In the genomic region with DNA sequence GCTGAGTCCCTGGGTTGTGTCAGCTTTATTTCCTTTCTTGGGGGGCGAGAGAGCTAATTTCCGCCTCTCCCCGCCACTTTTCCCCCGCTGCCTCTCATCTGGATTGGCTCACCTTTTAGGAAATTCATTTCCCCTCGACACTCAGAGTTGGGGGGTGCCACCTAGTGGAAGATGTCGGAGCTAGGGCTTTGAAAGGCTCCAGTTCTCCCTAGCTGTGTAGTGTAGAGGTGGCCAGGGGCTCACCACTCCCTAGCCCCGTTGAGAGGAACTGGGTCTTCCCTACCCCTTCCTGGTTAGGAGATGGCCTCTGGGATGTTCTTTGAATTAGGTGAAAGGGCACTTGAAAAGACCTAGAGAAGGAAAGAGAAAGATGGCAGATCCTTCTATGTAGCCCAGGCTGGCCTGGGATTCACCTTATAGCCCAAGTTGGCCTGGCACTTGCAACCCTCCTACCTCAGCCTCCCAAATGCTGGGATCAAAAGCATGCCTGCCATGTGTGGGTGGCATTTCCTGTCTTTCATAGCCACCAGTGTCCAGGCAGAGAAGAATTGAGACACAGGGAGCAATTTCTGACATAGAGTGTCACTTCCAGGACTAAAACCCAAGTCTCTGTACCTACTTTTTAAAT, we compare ENCODE assay signal across 7 mouse cellular contexts. TPM values are rescaled to one million over a fixed set of nuclear protein-coding genes. Genes with fewer than 3 reads are reported as not detected.
DNase-seq lines count a peak whose midpoint lies in the region; ATAC-seq lines count a peak whose summit lies in the region.

No protein-coding gene starts in this region.

- H3K4me2 ChIP-seq in hindbrain, embryonic 12.5 days (replicated peaks) = peak overlapping the region; percentile 89

- peak overlapping the region; percentile 63; the same call in 1 of the 2 replicates for H3K9ac ChIP-seq in hindbrain, embryonic 12.5 days

- peak overlapping the region; percentile 71 for H3K27ac ChIP-seq in hindbrain, embryonic 12.5 days
- H3K27ac ChIP-seq in macrophage = peak overlapping the region; percentile 99

- H3K27me3 ChIP-seq in hindbrain, embryonic 12.5 days = 0 out of 2 replicates have a peak, but pooled peaks cover 10% of the 10 kb centered on the region

- no peaks in the 10 kb centered on the region for H3K9me3 ChIP-seq in hindbrain, embryonic 12.5 days (replicated peaks)

- peak overlapping the region; percentile 55 for H3K4me3 ChIP-seq in hindbrain, embryonic 12.5 days
- peak overlapping the region; percentile 97 for H3K4me3 ChIP-seq in macrophage (ENCODE audit: inconsistent target)

- H3K4me1 ChIP-seq in hindbrain, embryonic 12.5 days = peaks cover 31% of the 10 kb centered on the region

- DNase-seq in R1 (ENCODE audit: low read depth, low spot score) = peak; percentile 94
- DNase-seq in cerebellum, adult 8-10 months = peak; percentile 83
- peak; percentile 81 for DNase-seq in forelimb bud, embryonic 11.5 days (ENCODE audit: low read depth, low spot score)
- DNase-seq in layer of hippocampus, postnatal 36 days = peak; percentile 72 to 80
- peak; percentile 78 for DNase-seq in right cerebral cortex, postnatal 25 days

- peaks cover 87% of the 10 kb centered on the region for H3K79me2 ChIP-seq in macrophage (ENCODE audit: inconsistent target)

- peaks cover 15% of the 10 kb centered on the region for H3K36me3 ChIP-seq in hindbrain, embryonic 12.5 days
- peaks cover 39% of the 10 kb centered on the region for H3K36me3 ChIP-seq in macrophage (ENCODE audit: inconsistent target)

- ATAC-seq in hindbrain, embryonic 12.5 days (ENCODE audit: low FRiP score) = peak; percentile 44; the same call in 1 of the 2 replicates

- WGBS in hindbrain, embryonic 12.5 days = 2% methylated on average over 7 of the region's 7 CpGs
- 0% methylated on average over 7 of the region's 7 CpGs for WGBS in macrophage (ENCODE audit: missing documents)

RNA-seq across cellular contexts. Expression of a gene that starts 1.0 kb away (rescaled TPM):
- 96.9 and 101 TPM in 2 replicates for polyA plus RNA-seq in hindbrain, embryonic 12.5 days (2016; fragmentation: Nextera tagmentation; extraction: Ambion mirVana)
- total RNA-seq in layer of hippocampus, postnatal 36 days (2021) = 10 to 100 TPM; 60.3 to 68.3 TPM
- 1,000 to 10,000 TPM in 12 of 26 experiments, 100 to 1,000 TPM in 14; 345 to 1,522 (median 924) TPM for total RNA-seq in macrophage (2018; cell fraction: chromatin; rRNA removed)
- 1,000 to 10,000 TPM; 1,882 to 3,575 (median 2,639) TPM for total RNA-seq in macrophage (2018; cell fraction: cytosol; rRNA removed)
- 1,000 to 10,000 TPM; 1,350 to 6,127 (median 3,859) TPM for total RNA-seq in macrophage (2018; cell fraction: nucleus; rRNA removed)
- 2,366 to 2,992 TPM (median 2,461 TPM) in 3 replicates for polyA plus RNA-seq in macrophage (2018)

RNA-seq across cellular contexts. Expression of a gene that starts 16.4 kb away (rescaled TPM):
- polyA plus RNA-seq in hindbrain, embryonic 12.5 days (2016; fragmentation: Nextera tagmentation; extraction: Ambion mirVana) = 21.5 and 22.8 TPM in 2 replicates
- total RNA-seq in layer of hippocampus, postnatal 36 days (2021) = 100 to 1,000 TPM in 1 of 2 experiments, 10 to 100 TPM in 1; 97.3 to 111 TPM
- total RNA-seq in macrophage (2018; cell fraction: chromatin; rRNA removed) = 1 to 10 TPM in 1 of 26 experiments, not detected in 25; 1.6 TPM
- under 1 TPM in 14 of 26 experiments, not detected in 12; 0.03 to 0.24 (median 0.08) TPM for total RNA-seq in macrophage (2018; cell fraction: cytosol; rRNA removed)
- total RNA-seq in macrophage (2018; cell fraction: nucleus; rRNA removed) = under 1 TPM in 5 of 26 experiments, not detected in 21; 0.17 to 0.82 (median 0.22) TPM
- polyA plus RNA-seq in macrophage (2018) = not detected in 3 replicates

RNA-seq across cellular contexts. Expression of a gene that starts 23.4 kb away (rescaled TPM):
- polyA plus RNA-seq in hindbrain, embryonic 12.5 days (2016; fragmentation: Nextera tagmentation; extraction: Ambion mirVana) = 148 and 157 TPM in 2 replicates
- 10 to 100 TPM; 61.9 to 64.0 TPM for total RNA-seq in layer of hippocampus, postnatal 36 days (2021)
- total RNA-seq in macrophage (2018; cell fraction: chromatin; rRNA removed) = 10 to 100 TPM; 10.5 to 51.0 (median 31.0) TPM
- total RNA-seq in macrophage (2018; cell fraction: cytosol; rRNA removed) = 100 to 1,000 TPM in 24 of 26 experiments, 10 to 100 TPM in 2; 96.4 to 143 (median 128) TPM
- 10 to 100 TPM; 21.5 to 59.2 (median 42.2) TPM for total RNA-seq in macrophage (2018; cell fraction: nucleus; rRNA removed)
- 110 to 131 TPM (median 120 TPM) in 3 replicates for polyA plus RNA-seq in macrophage (2018)

RNA-seq across cellular contexts. Expression of a gene that starts 37.9 kb away (rescaled TPM):
- 125 and 140 TPM in 2 replicates for polyA plus RNA-seq in hindbrain, embryonic 12.5 days (2016; fragmentation: Nextera tagmentation; extraction: Ambion mirVana)
- total RNA-seq in layer of hippocampus, postnatal 36 days (2021) = 100 to 1,000 TPM; 455 to 507 TPM
- total RNA-seq in macrophage (2018; cell fraction: chromatin; rRNA removed) = 1 to 10 TPM in 23 of 26 experiments, under 1 TPM in 3; 0.71 to 4.2 (median 1.9) TPM
- total RNA-seq in macrophage (2018; cell fraction: cytosol; rRNA removed) = 1 to 10 TPM in 3 of 26 experiments, under 1 TPM in 23; 0.38 to 1.6 (median 0.54) TPM
- total RNA-seq in macrophage (2018; cell fraction: nucleus; rRNA removed) = 1 to 10 TPM in 6 of 26 experiments, under 1 TPM in 9, not detected in 11; 0.33 to 4.6 (median 0.92) TPM
- polyA plus RNA-seq in macrophage (2018) = 0.12 to 1.0 TPM (median 0.30 TPM) in 3 replicates

RNA-seq across cellular contexts. Expression of a gene that starts 38.8 kb away (rescaled TPM):
- polyA plus RNA-seq in hindbrain, embryonic 12.5 days (2016; fragmentation: Nextera tagmentation; extraction: Ambion mirVana) = 7.1 and 8.5 TPM in 2 replicates
- total RNA-seq in layer of hippocampus, postnatal 36 days (2021) = 1 to 10 TPM; 1.3 to 3.8 TPM
- 10 to 100 TPM in 5 of 26 experiments, 1 to 10 TPM in 21; 1.4 to 20.3 (median 7.6) TPM for total RNA-seq in macrophage (2018; cell fraction: chromatin; rRNA removed)
- total RNA-seq in macrophage (2018; cell fraction: cytosol; rRNA removed) = under 1 TPM; 0.14 to 0.82 (median 0.40) TPM
- 10 to 100 TPM in 1 of 26 experiments, 1 to 10 TPM in 25; 1.1 to 10.0 (median 2.9) TPM for total RNA-seq in macrophage (2018; cell fraction: nucleus; rRNA removed)
- 0.73 to 0.90 TPM (median 0.79 TPM) in 3 replicates for polyA plus RNA-seq in macrophage (2018)

Comparison
In these comparisons a context has a peak if more than half of its experiments do, and no peak if none do; other contexts are left out.
1. Peak in every context shown above with its lines: DNase-seq, ATAC-seq, H3K4me3 ChIP-seq and H3K27ac ChIP-seq.
2. RNA of a gene that starts 1.0 kb away (polyA plus RNA-seq): 2,366 to 2,992 TPM in macrophage; 96.9 to 101 TPM in hindbrain, embryonic 12.5 days; every median in the first group is over 10 times any median in the second.
3. RNA of a gene that starts 16.4 kb away (polyA plus RNA-seq): 21.5 to 22.8 TPM in hindbrain, embryonic 12.5 days; not detected in macrophage; every median in the first group is over 10 times any median in the second.